Mouse (Mus musculus) forebrain, embryonic 15.5 days (tissue): ENCODE measurements at regions not wholly inside any gene's neighbourhood (a gene's known extent, or its start where the extent isn't known, plus 50 kb on each side); places are given as distances from the start of the nearest gene placed in this dataset.

Source experiments
- ATAC-seq: fragments of 200-750 bp; cut with Nextera tagmentation; replicated peaks from 2 replicates; pipeline ENCODE4 v1.8.0; 2017; ENCODE audit warnings: mild to moderate bottlenecking, moderate TSS enrichment, moderate library complexity
- H3K27ac ChIP-seq: fragments of 300-500 bp; sonication (generic); replicated peaks from 2 replicates; pipeline ENCODE4 v1.5.1; 2015; ENCODE audit warnings: mild to moderate bottlenecking, inconsistent platforms
- H3K27me3 ChIP-seq: fragments of 300-500 bp; sonication (generic); 2 replicates; pipeline ENCODE4 v1.6.1; 2015; ENCODE audit warnings: inconsistent platforms
- H3K36me3 ChIP-seq: fragments of 300-500 bp; sonication (generic); 2 replicates; pipeline ENCODE4 v1.6.1; 2015; ENCODE audit warnings: mild to moderate bottlenecking, inconsistent platforms
- H3K4me1 ChIP-seq: fragments of 300-500 bp; sonication (generic); 2 replicates; pipeline ENCODE4 v1.6.1; 2015; ENCODE audit warnings: inconsistent platforms
- H3K4me2 ChIP-seq: fragments of 300-500 bp; sonication (generic); replicated peaks from 2 replicates; pipeline ENCODE4 v1.6.1; 2015; ENCODE audit warnings: mild to moderate bottlenecking, inconsistent platforms
- H3K4me3 ChIP-seq: fragments of 300-500 bp; sonication (generic); 2 replicates; pipeline ENCODE4 v1.5.1; 2015; ENCODE audit warnings: mild to moderate bottlenecking, inconsistent platforms
- H3K9ac ChIP-seq: fragments of 300-500 bp; sonication (generic); replicated peaks from 2 replicates; pipeline ENCODE4 v1.6.1; 2015; ENCODE audit warnings: mild to moderate bottlenecking, inconsistent platforms
- H3K9me3 ChIP-seq: fragments of 300-500 bp; sonication (generic); 2 replicates; pipeline ENCODE4 v1.6.1; 2016; ENCODE audit warnings: inconsistent platforms
- WGBS: fragments of 180-500 bp; shearing (Covaris S2); methylation state at CpG from one replicate; pipeline ENCODE4 v1.1.7; 2015; ENCODE audit warnings: mixed read lengths; 5-methylcytosine and 5-hydroxymethylcytosine counted together

DNA sequence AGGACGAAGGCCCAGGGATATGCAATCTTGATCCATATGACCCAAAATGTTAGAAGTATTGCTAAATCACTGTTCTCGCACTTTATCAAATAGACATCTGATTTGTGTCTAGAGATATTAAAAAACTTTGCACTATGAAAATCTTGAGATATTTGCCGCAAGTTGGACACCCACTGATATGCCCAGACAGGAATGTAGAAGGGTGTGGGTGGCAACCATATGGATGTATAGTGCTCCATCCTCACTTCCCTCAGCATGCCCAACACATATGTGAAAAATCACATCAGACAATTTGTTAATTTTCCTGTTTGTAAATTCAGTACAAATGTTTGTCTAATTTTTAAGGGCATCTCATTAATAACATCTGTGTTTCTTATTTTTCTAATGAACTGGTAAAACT, 874.1 kb upstream of the Sel1l start:
- H3K4me2 ChIP-seq: no peak overlapping the region
- H3K27ac ChIP-seq: no peak overlapping the region
- H3K36me3 ChIP-seq: no peaks in the 10 kb centered on the region
- no peaks in the 10 kb centered on the region for H3K9me3 ChIP-seq
- no peak overlapping the region for H3K4me3 ChIP-seq
- ATAC-seq: no peak
- H3K9ac ChIP-seq: no peak overlapping the region
- WGBS: 91% methylated on average over 3 of the region's 3 CpGs
- no peaks in the 10 kb centered on the region for H3K27me3 ChIP-seq
- H3K4me1 ChIP-seq: no peaks in the 10 kb centered on the region

DNA sequence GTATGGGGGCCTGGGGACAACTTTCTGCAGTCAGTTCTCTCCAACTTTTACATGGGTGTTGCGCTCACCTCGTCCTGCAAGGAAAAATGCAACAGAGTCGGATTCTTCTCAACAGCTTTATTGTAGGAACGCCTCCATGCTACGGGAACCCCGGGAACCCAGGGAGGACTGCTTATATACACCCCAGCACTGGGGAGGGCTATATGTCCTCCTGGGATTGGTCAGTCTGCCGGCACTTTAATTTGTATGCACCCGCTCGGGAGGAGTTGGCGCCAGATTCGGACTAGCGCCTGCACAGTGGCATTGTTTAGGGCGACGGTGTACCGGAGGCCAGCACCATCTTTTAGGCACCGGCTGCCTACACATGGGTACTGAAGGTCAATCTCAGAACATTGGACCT, 864.5 kb upstream of the Sel1l start:
- ATAC-seq: no peak
- Histone ChIP-seq H3K4me1 (no peaks in the 10 kb centered on the region), H3K9me3 (no peaks in the 10 kb centered on the region), H3K27ac (no peak overlapping the region), H3K4me3 (no peak overlapping the region), H3K4me2 (no peak overlapping the region), H3K27me3 (no peaks in the 10 kb centered on the region), H3K36me3 (no peaks in the 10 kb centered on the region), H3K9ac (no peak overlapping the region)
- WGBS: 95% methylated on average over 16 of the region's 16 CpGs

DNA sequence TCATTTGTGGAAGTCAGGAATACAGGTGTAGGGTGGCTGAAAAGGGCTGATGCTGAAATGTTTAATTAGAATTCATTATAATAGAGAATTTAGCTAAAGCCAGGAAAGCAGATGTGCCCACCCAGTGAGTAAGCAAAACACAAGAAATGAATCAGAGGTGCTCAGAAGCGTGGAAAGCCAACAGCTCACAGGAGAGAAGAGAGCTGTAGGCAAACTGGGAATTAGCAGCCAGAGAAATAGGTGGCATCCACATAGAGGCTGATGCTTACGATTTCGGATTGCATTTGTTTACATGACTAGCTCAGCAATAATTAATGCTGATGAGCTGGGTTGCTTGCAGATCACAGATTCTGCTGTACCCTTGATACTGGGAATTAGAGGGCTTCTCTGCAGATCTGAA, 859.5 kb upstream of the Sel1l start:
- Histone ChIP-seq H3K4me2 (no peak overlapping the region), H3K27ac (no peak overlapping the region), H3K4me1 (no peaks in the 10 kb centered on the region), H3K4me3 (no peak overlapping the region), H3K27me3 (no peaks in the 10 kb centered on the region), H3K9ac (no peak overlapping the region), H3K36me3 (no peaks in the 10 kb centered on the region), H3K9me3 (no peaks in the 10 kb centered on the region)
- no peak for ATAC-seq
- 40% methylated on average over 3 of the region's 3 CpGs for WGBS

DNA sequence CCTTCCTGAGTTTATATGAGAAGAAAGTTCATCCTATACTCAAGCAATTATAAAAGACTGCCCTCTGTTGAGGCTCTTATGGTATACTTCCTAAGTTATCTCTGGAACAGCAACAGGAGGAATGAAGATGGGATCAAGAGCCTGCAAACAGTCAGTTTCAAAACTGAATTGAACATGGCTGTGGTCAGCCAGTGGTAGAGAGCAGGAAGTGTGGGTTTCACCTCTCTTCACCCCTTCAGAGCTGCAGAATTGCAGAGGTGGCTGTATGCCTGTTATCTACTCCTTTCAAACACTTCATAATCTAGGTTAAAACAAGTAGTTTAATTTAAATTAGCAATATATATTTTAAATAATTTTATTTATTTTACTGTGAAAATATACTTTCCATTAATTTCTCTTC, 854.8 kb upstream of the Sel1l start:
- no peak for ATAC-seq
- Histone ChIP-seq H3K9me3 (no peaks in the 10 kb centered on the region), H3K9ac (no peak overlapping the region), H3K4me2 (no peak overlapping the region), H3K27ac (no peak overlapping the region), H3K36me3 (no peaks in the 10 kb centered on the region), H3K27me3 (no peaks in the 10 kb centered on the region), H3K4me3 (no peak overlapping the region), H3K4me1 (no peaks in the 10 kb centered on the region)

DNA sequence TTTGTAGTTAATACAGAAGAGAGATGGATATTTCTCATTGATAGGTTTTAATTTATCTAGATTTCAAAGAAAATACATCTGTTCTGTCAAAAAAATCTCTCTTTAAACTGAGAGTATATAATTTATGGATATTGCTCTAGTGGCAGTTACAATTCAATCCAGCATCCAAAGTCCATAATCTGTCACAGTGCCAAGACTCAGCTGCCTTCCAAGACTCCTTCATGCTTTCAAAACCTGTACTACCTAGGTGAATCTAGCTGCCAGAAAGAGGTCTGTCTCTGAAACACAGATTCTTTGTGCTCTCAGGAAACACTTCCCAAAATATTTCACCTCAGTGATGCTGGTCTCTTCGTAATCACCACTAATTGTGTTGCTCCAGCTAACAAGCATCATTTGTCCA, 844.0 kb upstream of the Sel1l start:
- H3K27ac ChIP-seq: no peak overlapping the region
- WGBS: 85% methylated on average over 1 of the region's 1 CpGs
- no peaks in the 10 kb centered on the region for H3K9me3 ChIP-seq
- no peak overlapping the region for H3K4me3 ChIP-seq
- no peaks in the 10 kb centered on the region for H3K4me1 ChIP-seq
- H3K9ac ChIP-seq: no peak overlapping the region
- H3K4me2 ChIP-seq: no peak overlapping the region
- H3K36me3 ChIP-seq: no peaks in the 10 kb centered on the region
- ATAC-seq: no peak
- no peaks in the 10 kb centered on the region for H3K27me3 ChIP-seq

DNA sequence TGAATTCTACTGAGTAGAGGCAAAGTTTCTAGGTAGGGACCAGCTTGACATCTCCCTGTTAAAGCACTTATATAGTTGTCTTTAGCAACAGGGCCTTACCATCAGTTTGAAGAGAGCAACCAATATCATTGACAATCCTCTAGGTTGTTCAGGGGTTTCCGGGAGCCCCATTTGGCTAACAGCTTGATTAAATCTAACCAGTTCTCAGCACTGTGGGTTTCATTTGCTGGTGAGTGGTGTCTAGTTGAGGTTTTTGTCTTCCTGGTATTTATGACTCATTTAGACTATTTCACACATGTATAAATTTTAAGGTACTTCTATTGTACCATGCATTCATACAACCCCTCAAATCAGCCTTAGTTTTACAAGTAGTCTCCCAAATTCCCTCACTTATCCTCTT, 823.4 kb upstream of the Sel1l start:
- Histone ChIP-seq H3K9ac (no peak overlapping the region), H3K4me3 (no peak overlapping the region), H3K36me3 (no peaks in the 10 kb centered on the region), H3K27ac (no peak overlapping the region), H3K4me1 (no peaks in the 10 kb centered on the region), H3K9me3 (no peaks in the 10 kb centered on the region), H3K4me2 (no peak overlapping the region), H3K27me3 (no peaks in the 10 kb centered on the region)
- no peak for ATAC-seq
- 100% methylated on average over 1 of the region's 1 CpGs for WGBS

DNA sequence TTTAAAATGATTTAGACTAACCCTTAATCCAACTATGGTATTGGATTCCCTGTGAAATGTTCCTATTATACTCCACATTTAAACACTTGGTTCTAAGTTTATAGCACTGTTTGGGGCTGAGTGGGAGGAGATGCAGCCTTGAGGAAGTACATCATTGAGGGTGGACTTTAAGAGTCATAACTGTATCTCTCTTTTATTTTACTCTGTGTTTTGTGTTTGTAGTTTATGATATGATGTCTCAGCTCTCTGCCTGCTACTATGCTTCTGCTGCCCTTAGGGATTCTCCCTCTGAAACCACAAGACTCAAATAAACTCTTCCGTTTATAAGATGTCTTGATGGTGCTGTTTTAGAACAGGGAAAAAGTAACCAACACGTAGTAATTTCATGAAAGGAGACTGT, 797.7 kb upstream of the Sel1l start:
- Histone ChIP-seq H3K4me3 (no peak overlapping the region), H3K4me1 (peaks cover 4% of the 10 kb centered on the region), H3K4me2 (no peak overlapping the region), H3K9me3 (no peaks in the 10 kb centered on the region), H3K27ac (no peak overlapping the region), H3K36me3 (no peaks in the 10 kb centered on the region), H3K27me3 (no peaks in the 10 kb centered on the region), H3K9ac (no peak overlapping the region)
- no peak for ATAC-seq
- WGBS: 84% methylated on average over 2 of the region's 2 CpGs

DNA sequence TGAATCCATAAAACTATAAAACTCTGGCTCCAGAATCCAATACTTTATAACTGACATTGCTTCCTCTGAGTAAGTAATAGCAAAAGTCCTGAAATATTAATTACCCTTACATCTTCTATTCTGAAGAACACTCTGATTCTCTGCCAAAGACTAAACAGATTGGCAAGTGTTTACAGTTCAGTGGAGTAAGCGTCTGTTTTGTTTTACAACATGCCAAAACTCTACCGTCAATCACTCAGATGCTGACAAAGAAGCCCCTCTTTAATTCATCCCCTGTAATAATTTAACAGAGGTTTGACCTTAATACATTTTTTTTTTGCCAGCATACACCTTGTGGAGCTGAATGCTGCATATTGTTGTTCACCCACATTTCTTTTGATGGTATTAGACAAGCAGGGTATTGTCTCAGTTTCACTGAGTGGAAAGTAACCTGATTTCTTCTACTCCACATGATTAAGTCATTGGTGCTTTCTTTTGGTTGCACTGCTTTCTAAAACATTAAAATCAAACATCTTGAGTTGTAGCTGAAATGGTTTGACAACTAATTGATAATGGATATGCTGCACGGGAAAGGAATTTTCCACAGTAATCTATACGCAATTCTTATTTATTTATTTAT, 796.2 kb upstream of the Sel1l start:
- no peak overlapping the region for H3K9ac ChIP-seq
- no peaks in the 10 kb centered on the region for H3K36me3 ChIP-seq
- H3K27ac ChIP-seq: peak overlapping the region; percentile 48; the same call in 1 of the 2 replicates
- WGBS: 28% methylated on average over 4 of the region's 4 CpGs
- no peak overlapping the region for H3K4me2 ChIP-seq
- peak; percentile 71 for ATAC-seq
- no peak overlapping the region for H3K4me3 ChIP-seq
- H3K9me3 ChIP-seq: no peaks in the 10 kb centered on the region
- H3K27me3 ChIP-seq: no peaks in the 10 kb centered on the region
- peaks cover 4% of the 10 kb centered on the region for H3K4me1 ChIP-seq

DNA sequence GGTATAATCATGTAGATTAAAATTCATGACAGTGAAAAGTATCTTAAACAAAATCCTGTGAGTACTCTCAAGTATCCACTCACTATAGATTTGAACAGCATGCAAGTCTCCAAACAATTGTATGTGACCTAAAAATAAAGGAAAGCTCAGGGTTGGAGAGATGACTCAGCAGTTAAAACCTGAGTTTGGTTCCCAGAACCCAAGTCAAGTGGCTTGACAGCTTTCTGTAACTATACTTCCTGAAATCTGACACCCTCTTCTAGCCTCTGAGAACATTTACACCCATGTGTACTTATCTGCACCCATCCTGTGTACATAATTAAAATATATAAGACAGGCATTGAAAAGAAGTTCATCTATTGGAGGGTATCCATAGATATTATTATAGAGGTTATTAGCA, 770.2 kb upstream of the Sel1l start:
- Histone ChIP-seq H3K27me3 (no peaks in the 10 kb centered on the region), H3K4me1 (no peaks in the 10 kb centered on the region), H3K9me3 (no peaks in the 10 kb centered on the region), H3K27ac (no peak overlapping the region), H3K36me3 (no peaks in the 10 kb centered on the region), H3K4me3 (no peak overlapping the region), H3K4me2 (no peak overlapping the region), H3K9ac (no peak overlapping the region)
- no peak for ATAC-seq

DNA sequence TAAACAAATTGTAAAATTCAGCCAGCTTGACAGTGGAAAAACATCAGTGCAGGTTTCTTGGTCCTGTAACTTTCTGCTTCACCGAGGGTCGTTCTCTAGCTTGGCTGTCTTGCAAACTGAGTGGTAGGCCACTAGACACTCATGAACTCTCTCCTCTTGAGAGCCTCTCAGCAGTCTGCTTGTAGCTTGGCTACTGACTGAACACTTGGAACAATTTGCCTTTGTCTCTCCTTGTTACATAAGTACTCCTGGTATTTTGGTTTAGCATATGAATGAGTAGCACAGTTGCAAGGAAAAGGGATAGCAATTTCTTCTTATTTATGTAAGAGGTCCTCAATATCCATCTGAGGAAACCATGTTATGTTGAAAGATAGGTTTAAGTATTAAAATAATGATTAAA, 769.6 kb upstream of the Sel1l start:
- Histone ChIP-seq H3K4me1 (no peaks in the 10 kb centered on the region), H3K4me2 (no peak overlapping the region), H3K36me3 (no peaks in the 10 kb centered on the region), H3K27ac (no peak overlapping the region), H3K4me3 (no peak overlapping the region), H3K9me3 (no peaks in the 10 kb centered on the region), H3K9ac (no peak overlapping the region), H3K27me3 (no peaks in the 10 kb centered on the region)
- 7% methylated on average over 2 of the region's 2 CpGs for WGBS
- peak; percentile 66 for ATAC-seq

DNA sequence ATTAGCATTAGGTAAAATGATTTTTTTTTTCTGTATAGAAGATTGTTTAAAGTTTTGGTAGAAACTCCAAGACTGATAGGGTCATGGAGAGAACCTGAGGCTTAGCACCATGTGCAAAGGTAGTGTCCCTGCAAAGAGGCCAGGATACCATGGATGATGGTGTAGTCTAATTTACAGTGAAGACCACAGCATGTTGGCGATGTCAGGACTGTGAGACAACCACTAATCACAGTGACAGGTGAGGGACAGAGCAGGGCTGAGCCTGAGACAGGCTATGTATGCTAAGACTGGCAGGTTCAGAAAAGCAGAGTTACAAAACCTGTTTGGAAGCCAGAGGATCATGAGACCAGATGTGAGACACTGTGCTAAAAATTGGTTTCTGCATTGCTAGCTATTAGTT, 752.7 kb upstream of the Sel1l start:
- ATAC-seq: no peak
- no peak overlapping the region for H3K9ac ChIP-seq

DNA sequence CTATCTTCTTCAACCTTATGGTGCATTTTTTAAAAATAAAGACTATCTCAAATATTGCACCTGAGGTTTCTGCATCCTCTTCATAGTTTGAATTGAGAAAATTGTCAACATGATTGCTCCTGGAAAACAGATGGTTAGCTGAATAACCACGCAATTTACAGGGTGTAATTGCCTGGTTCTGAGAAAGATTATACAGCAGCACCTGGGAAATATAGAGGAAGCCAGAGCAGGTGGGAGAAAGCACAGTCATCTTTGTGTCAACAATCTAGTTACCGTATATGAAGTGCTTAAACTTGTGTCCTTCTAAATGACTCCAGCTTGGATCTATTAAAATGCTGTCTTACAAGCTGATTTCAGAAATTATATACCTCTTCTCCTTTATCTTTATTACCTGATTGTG, 740.8 kb upstream of the Sel1l start:
- Histone ChIP-seq H3K4me1 (peaks cover 6% of the 10 kb centered on the region), H3K27ac (peak overlapping the region; percentile 70), H3K27me3 (no peaks in the 10 kb centered on the region), H3K36me3 (no peaks in the 10 kb centered on the region), H3K9me3 (no peaks in the 10 kb centered on the region), H3K4me2 (no peak overlapping the region), H3K4me3 (no peak overlapping the region), H3K9ac (no peak overlapping the region)
- ATAC-seq: peak; percentile 91
- WGBS: 30% methylated on average over 2 of the region's 2 CpGs

More for the DNA sequence above, 752.7 kb upstream of the Sel1l start:
- no peaks in the 10 kb centered on the region for H3K9me3 ChIP-seq
- no peak overlapping the region for H3K27ac ChIP-seq
- H3K4me1 ChIP-seq: no peaks in the 10 kb centered on the region; the same call in 1 of the 2 replicates
- H3K27me3 ChIP-seq: no peaks in the 10 kb centered on the region
- no peak overlapping the region for H3K4me3 ChIP-seq
- H3K36me3 ChIP-seq: no peaks in the 10 kb centered on the region
- no peak overlapping the region for H3K4me2 ChIP-seq
- WGBS: 86% methylated on average over 1 of the region's 1 CpGs

DNA sequence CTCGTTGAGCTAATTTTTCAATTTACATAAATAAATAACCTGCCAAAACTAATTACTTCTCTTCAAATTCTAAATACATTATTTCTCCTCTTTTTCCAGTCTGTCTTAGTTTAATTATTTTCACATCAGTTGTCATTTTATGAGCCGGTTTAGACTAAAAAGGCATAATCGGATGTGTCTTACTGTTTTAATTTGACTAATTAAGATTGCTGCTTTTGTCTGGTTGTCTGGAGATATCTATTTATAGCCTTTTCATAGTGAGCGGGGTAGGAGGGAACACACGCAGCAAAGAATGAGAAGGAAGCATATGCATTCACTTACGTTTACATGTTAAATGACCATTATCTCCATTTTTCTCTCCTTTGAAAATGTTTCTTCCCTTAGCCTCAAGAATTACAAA, 740.3 kb upstream of the Sel1l start:
- peak overlapping the region; percentile 70 for H3K27ac ChIP-seq
- no peaks in the 10 kb centered on the region for H3K9me3 ChIP-seq
- no peak overlapping the region for H3K4me3 ChIP-seq
- peak; percentile 99 for ATAC-seq
- peaks cover 6% of the 10 kb centered on the region for H3K4me1 ChIP-seq
- H3K27me3 ChIP-seq: no peaks in the 10 kb centered on the region
- no peak overlapping the region for H3K9ac ChIP-seq
- no peak overlapping the region for H3K4me2 ChIP-seq
- WGBS: 12% methylated on average over 6 of the region's 6 CpGs
- no peaks in the 10 kb centered on the region for H3K36me3 ChIP-seq
